Mouse (Mus musculus) liver, postnatal 0 days (tissue): ENCODE data around the gene Dbh.

Experiments
- CTCF ChIP-seq: sonication (generic); IDR thresholded peaks from 2 replicates; pipeline ENCODE4 v1.5.1; 2016; ENCODE audit warnings: antibody characterized with exemption, low read depth
- EP300 ChIP-seq: IDR thresholded peaks from 2 replicates; pipeline ENCODE4 v1.6.1; 2016; ENCODE audit warnings: antibody characterized with exemption, low read depth, mild to moderate bottlenecking

GRCm38 (mm10) chr2:27166074-27166473 is 1.0 kb downstream of the Dbh start:
- TF ChIP-seq EP300 (no peak), CTCF (no peak)
